Mouse (Mus musculus) small intestine, adult 2 months (tissue): Measurements from ENCODE around the gene Epha4.

Experiments used
- CTCF ChIP-seq: fragments of 200-500 bp; IDR thresholded peaks from 2 replicates; pipeline ENCODE4 v1.5.1; 2012; ENCODE audit warnings: low read depth, mild to moderate bottlenecking, control low read depth, inconsistent platforms, low read length, moderate library complexity, mixed read lengths; ENCODE audit not compliant: insufficient replicate concordance, insufficient read length; ENCODE audit errors: extremely low read depth
- POLR2A ChIP-seq: fragments of 200-500 bp; IDR thresholded peaks from 2 replicates; pipeline ENCODE4 v1.6.1; 2012; ENCODE audit warnings: low read depth, mild to moderate bottlenecking, control low read depth, inconsistent platforms, low read length, moderate library complexity

GRCm38 (mm10) chr1:77551927-77552326, 37.0 kb upstream of the Epha4 start:
- TF ChIP-seq CTCF (no peak), POLR2A (no peak)
